In genomic region chr7:117539931-117540330, GRCm38 (mm10) we compare ENCODE assay signal across 18 mouse cellular contexts.
DNase-seq lines count a peak whose midpoint lies in the region; ATAC-seq and TF ChIP-seq lines count a peak whose summit lies in the region.
"Had no signal": no experiment of that assay in that cellular context is flagged by ENCODE, and none has a peak within 500 bp of the region (broad histone marks: within the 10 kb centered on the region; RNA-seq: fewer than 3 reads in every experiment).

No protein-coding gene starts in this region.

- DNase-seq in kidney, postnatal 4 days, result no peak
- DNase-seq in heart, postnatal 36 days, result no peak
- DNase-seq in cerebellum, adult 11-12 months, result no peak
- DNase-seq in gastrocnemius, adult 2 months, result no peak
- DNase-seq: adrenal gland, postnatal 14 days; B cell, adult 2 months; cerebellum, adult 2 months; cerebellum, postnatal 10 days; gastrocnemius, postnatal 14 days had no signal

- no peak overlapping the region for H3K9ac ChIP-seq in kidney, embryonic 15.5 days
- H3K9ac ChIP-seq: forebrain, embryonic 15.5 days; heart, embryonic 12.5 days; hindbrain, embryonic 15.5 days had no signal

- peak overlapping the region; percentile 23; the same call in 1 of the 2 replicates for H3K27ac ChIP-seq in kidney, embryonic 15.5 days
- no peak overlapping the region for H3K27ac ChIP-seq in gastrocnemius, adult 2 months
- H3K27ac ChIP-seq: embryonic facial prominence, embryonic 12.5 days; forebrain, embryonic 15.5 days; hindbrain, embryonic 15.5 days had no signal

- H3K27me3 ChIP-seq in kidney, embryonic 15.5 days, result no peaks in the 10 kb centered on the region
- H3K27me3 ChIP-seq: embryonic facial prominence, embryonic 12.5 days; forebrain, embryonic 15.5 days; heart, embryonic 12.5 days; hindbrain, embryonic 15.5 days had no signal

- intact Hi-C loops in heart, postnatal 36 days (cut with DNase I), result no loop called here
- intact Hi-C loops in gastrocnemius, adult 2 months (cut with DNase I), result no loop called here

- WGBS in kidney, embryonic 15.5 days, result 38% methylated on average over 5 of the region's 5 CpGs

- H3K36me3 ChIP-seq in kidney, embryonic 15.5 days, result no peaks in the 10 kb centered on the region
- H3K36me3 ChIP-seq: embryonic facial prominence, embryonic 12.5 days; forebrain, embryonic 15.5 days; G1E; heart, embryonic 12.5 days; hindbrain, embryonic 15.5 days had no signal

- H3K9me3 ChIP-seq in kidney, embryonic 15.5 days (replicated peaks), result no peaks in the 10 kb centered on the region
- H3K9me3 ChIP-seq: embryonic facial prominence, embryonic 12.5 days; forebrain, embryonic 15.5 days; heart, embryonic 12.5 days; hindbrain, embryonic 15.5 days had no signal

- no peak overlapping the region for H3K4me3 ChIP-seq in kidney, embryonic 15.5 days (replicated peaks)
- H3K4me3 ChIP-seq in gastrocnemius, adult 2 months, result no peak overlapping the region
- H3K4me3 ChIP-seq: embryonic facial prominence, embryonic 12.5 days; forebrain, embryonic 15.5 days; heart, embryonic 12.5 days; hindbrain, embryonic 15.5 days had no signal

- H3K4me1 ChIP-seq in kidney, embryonic 15.5 days, result peaks cover 31% of the 10 kb centered on the region

- H3K4me2 ChIP-seq in kidney, embryonic 15.5 days, result no peak overlapping the region
- H3K4me2 ChIP-seq: embryonic facial prominence, embryonic 12.5 days; forebrain, embryonic 15.5 days; heart, embryonic 12.5 days; hindbrain, embryonic 15.5 days had no signal

- TF ChIP-seq CTCF in gastrocnemius, adult 2 months (IDR thresholded peaks at IDR 0.05), result no peak

- no peak for ATAC-seq in kidney, embryonic 15.5 days (replicated peaks; ENCODE audit: low FRiP score)
- ATAC-seq in granulocyte monocyte progenitor cell, adult 5-6 weeks (replicated peaks; ENCODE audit: poor library complexity, severe bottlenecking), result 0 out of 2 replicates have a peak, but pooled peaks have one; percentile 19
- peak; percentile 61 for ATAC-seq in megakaryocyte progenitor cell, adult 5-6 weeks (replicated peaks; ENCODE audit: poor library complexity)
- ATAC-seq: CD4-positive, CD25-positive, alpha-beta regulatory T cell, adult 4 months; forebrain, embryonic 15.5 days had no signal
